Mouse (Mus musculus) kidney, adult 11 months (tissue): ENCODE data around the gene Olfr559.

ENCODE experiments used
- DNase-seq: peaks from one replicate; pipeline ENCODE4 v3.0.0; 2022

Gene Olfr559

DNA sequence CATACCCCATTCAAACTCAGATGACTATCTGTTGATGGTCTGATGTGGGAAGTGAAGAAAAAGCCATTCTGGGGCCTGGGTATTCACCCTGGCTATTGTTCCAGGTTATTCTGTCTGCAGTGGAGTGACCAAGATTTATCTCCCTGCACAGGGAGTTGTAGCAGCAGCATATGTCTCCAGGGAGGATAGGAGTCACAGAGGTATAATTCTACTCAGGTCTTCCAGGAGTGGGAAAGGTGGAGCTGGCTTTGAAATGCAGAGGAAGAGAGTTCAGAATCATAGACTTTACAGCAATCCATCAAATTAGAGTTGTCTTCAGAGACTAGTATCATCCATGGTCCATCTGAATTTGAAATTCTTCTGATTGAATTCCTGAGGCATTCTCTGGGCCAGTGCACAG lies at the start of gene Olfr559:
TSS of gene Olfr559 (minus strand) at position 101 of the 400 bp plus-strand sequence.
- no peak for DNase-seq

DNA sequence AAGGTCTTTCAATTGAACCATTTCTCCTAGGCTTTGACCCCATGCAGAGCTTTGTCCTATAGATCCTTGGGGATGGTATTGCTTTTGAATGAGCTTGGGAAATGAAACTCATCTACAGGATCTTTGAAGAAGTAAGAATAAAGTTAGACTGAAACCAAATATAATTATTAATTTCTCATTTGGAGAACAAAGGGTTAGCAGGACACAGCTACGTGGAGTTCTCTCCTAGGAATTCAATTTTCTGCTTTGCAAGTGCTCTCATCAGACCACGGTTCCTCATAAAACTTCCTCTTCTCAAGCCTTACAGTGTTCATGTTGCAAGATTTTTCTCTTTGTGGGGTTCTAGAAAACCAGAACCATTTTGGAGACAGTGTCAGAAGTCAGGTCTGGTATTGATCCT lies 43.6 kb upstream of the Olfr559 start, which contains the start of gene Olfr561:
TSS of gene Olfr561 (plus strand) at position 301 of the 400 bp plus-strand sequence.
- no peak for DNase-seq

DNA sequence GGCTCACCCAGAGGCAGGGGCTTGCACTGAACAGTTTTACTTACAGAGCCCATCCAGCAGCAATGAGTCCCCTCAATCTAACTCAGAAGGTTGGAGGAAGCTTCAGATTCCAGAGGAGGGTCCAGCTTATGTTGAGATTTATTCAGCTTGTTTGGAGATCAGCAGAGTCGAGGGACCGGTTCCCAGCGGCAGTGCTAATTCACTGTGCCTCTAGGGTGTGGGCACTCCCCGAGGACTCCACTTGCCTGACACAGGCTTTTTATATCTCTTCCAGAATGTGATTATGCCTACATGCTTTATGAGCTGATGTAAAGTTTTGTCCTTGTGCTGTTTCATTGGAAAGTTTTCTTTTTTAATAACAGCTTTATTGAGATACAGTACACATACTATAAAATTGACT lies 32.0 kb upstream of the Olfr559 start, which contains the start of the genes Olfr560 and Olfr78:
TSS of gene Olfr560 (minus strand) at position 101 of the 400 bp plus-strand sequence.
TSS of gene Olfr78 (minus strand) at position 206 of the 400 bp plus-strand sequence.
- DNase-seq = no peak

DNA sequence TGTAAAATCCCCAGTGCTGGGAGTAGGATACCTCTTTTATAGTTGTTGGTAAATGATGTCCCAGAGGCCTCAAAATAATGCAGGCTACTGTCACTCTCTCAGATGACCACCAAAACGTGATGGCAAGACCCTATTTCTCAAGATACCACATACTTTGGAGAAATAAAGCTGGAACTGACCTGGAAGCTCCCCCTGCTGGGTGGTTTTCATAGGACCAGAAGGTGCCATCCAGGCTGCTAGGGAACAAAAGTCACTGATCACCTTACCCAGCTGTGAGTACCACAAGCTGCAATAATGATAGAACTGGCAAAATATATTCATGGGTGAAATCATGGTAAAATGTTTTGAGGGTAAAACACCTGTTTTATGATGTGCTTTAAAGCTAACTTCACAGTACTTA lies 24.8 kb upstream of the Olfr559 start:
- no peak for DNase-seq

DNA sequence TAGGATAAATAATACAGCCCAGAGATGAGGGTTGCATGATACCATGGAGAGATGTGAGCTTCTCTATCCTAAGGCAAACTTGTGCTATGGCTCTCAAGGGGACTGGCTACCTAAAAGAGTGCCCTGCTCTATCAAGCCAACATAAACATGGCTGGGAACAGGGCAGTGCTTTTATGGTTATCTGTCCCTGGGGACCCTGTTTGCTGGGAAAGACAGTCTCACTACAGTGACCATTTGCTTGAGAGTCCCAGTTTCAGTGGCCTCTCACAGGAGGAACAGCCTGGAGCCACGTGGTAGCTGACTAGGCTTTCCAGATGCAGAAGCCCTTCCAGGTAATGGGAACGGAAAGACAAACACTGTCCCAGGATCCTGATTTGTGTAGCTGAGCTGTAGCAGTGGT lies 10.4 kb upstream of the Olfr559 start:
- no peak for DNase-seq

DNA sequence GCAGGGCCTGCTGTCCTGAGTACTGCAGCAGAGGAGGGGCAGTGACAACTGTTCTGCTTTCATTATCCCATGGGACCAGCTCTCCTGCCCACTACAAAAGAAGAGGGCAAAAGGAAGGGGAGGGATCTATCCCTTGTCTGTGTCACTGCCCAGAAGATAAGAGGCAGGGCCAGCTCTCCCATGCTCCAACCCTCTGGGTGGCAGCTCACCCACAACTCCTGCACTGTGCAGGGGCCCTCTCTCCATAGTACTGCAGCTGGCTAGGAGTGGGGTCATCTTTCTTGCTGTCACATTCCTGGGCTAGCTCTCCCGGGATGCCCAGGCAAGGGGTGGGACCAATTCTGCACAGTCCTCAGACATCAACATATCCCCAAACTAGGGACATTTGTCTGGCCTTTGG lies 6.5 kb upstream of the Olfr559 start:
- no peak for DNase-seq

DNA sequence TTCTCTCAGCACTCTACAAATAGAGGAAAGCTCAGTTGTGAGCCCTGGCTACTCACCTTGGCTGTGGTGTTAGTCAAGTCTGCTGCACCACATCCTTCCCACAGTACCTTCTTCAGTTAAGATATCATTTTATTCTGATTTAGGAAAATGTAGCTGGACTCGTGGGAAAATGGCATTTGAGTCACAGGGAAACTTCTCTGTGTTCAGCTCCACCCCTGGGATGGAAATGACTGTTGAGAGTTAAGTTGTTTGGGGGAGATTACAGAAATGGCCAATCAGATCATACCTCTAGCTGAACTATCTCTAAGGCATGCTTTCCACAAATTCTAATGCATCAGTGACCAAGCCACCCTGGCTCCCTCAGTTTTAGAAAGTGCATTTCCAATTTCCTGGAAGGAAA lies 8.3 kb downstream of the Olfr559 start, which contains the start of gene Olfr33:
TSS of gene Olfr33 (minus strand) at position 101 of the 400 bp plus-strand sequence.
- no peak for DNase-seq

DNA sequence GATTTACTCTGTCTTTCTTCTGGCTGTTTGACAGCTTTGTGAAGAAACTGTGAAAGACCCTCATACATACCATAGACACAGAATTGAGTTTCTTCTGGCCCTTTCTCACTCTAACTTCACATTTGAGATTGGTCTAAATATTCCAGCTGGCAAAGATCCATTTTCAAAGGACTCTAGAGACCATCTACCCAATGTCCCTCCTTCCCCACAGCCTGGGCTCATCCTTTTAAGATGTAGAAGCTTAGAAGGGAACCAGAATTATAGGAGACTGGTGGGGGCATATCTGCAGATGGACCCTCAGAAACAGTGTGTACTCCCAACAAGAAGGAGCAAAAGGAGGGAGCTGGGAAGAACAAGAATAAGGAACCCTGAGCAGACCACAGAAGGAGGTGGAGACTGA lies 25.4 kb downstream of the Olfr559 start, which contains the start of gene Olfr558:
TSS of gene Olfr558 (plus strand) at position 301 of the 400 bp plus-strand sequence.
- no peak for DNase-seq

DNA sequence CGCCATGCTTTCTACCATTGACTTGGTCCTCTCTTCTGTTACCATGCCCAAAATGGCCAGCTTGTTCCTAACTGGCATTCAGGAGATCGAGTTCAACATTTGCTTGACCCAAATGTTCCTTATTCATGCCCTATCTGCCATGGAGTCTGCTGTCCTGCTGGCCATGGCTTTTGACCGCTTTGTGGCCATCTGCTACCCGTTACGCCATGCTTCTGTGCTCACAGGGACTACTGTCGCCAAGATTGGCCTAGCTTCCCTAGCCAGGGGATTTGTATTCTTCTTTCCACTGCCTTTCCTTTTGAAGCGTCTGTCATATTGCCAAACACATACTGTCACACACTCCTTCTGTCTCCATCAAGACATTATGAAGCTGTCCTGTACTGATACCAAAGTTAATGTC lies 28.8 kb downstream of the Olfr559 start:
- no peak for DNase-seq

DNA sequence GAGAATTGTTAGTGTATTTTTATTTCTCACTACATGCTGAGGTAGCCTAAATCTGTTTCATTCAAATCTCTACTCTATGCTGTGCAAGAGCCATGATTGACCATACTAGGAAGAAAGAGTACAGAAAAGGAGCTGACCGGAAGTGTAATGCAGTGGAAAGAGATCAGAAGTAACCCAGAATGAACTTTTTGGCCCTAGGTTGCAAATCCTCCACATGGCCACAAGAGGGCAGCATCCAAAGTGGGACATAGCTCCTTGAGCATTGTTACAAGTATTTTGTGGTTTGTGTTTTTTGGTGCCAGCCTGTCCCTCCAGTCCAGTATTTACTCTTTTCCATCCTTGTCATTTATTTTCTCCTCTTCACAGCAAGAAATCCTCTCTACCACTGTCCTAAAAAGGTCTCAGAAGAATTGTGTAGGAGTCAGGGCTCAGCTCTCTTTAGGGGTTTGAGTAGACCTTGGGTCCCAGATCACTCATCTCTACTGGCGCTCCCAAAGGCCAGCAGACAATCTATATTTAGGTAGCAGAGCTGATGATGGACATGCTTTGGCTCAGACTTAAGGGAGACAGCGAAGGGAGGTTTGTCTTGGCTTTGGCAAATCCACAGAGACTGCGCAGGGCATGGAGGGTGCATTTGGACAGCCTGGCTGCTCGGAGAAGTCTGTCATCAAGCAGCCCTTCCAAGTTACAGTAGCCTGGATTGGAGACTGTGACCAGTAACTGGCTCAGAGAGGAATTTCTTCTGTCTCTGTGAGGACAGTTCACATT lies 31.7 kb downstream of the Olfr559 start, which contains the start of gene Olfr557:
TSS of gene Olfr557 (plus strand) at position 553 of the 768 bp plus-strand sequence.
- DNase-seq = no peak

DNA sequence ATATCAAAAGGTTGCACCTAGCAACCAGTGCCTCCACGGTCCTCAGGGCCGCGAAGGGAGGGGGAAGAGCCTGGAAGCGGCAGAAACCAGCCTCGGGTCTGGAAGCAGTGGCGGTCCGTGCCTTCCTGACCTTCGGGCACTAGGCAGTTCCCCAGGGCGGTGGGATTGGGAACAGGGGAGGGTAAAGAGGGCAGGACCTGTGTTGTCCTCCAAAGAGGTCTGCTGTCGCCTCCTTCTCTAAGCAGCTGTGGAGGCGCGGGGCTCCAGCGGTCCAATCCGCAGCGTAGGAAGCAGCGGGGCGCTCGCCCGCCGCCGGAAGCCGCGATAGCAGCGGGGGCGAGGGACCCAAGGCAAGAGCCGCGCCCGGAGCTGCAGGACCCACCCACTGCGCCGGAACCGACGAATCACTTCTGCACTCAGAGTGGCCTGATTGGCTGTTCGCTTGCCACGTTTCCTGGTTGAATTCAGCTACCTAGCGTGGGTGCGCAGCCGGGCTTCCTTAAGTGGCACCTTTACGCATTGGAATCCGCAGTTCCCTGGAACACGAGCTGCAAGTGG lies 40.3 kb downstream of the Olfr559 start, which contains the start of gene Trim68:
TSS of gene Trim68 (minus strand) at position 384 of the 558 bp plus-strand sequence.
- peak; percentile 90 for DNase-seq

DNA sequence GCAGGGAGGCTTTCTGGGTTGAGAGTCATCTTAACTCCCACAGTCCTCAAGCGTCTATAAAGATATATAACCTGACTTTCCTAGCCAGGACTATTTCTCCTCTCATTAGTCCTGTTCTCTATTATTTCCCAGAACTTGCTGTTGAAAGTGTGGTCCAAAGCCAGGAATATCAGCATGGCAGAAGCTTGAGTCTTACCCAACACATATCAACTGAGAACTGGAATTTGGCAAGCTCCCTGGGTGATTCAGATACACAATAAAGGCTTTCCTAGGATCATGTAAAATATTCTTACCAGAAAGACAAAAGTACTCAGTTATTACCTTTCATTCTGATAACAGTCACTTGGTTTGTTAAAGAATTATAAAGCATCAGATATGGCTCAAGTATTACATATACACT lies 45.4 kb downstream of the Olfr559 start:
- DNase-seq = no peak

DNA sequence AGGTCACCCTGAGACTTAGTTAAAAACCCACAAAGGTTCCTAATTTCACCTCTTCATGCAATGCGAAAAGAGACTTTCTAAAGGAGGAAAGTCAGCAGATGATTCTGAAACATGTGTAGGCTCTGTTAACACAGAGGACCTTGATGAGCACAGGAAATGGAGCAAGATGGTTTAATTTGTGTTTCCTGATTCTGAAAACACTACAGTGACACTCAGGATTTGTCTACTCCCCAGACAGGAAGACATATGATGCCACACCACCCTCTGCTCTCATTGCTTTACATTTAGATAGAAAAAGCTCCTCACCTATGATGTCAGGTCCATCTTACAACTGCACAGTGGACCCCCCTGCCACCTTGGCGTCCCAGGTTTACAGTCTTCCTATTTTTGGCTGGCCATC lies 51.1 kb downstream of the Olfr559 start:
- DNase-seq = no peak
